Comparison of ENCODE assay signal across 7 mouse cellular contexts in genomic region chr1:52844782-52845665, GRCm38 (mm10). TPM values are rescaled to one million over a fixed set of nuclear protein-coding genes. Genes with fewer than 3 reads are reported as not detected.
DNase-seq lines count a peak whose midpoint lies in the region; ATAC-seq lines count a peak whose summit lies in the region.

Hibch (plus strand) TSS chr1:52844929.

- no peaks in the 10 kb centered on the region for H3K27me3 ChIP-seq in embryonic facial prominence, embryonic 11.5 days (ENCODE audit: control insufficient read depth, insufficient read depth, low read length)
- H3K27me3 ChIP-seq in limb, embryonic 10.5 days (ENCODE audit: low read depth, poor library complexity, severe bottlenecking) = no peaks in the 10 kb centered on the region
- no peaks in the 10 kb centered on the region for H3K27me3 ChIP-seq in midbrain, embryonic 13.5 days

- peak within 1 kb of the TSS; percentile 59 for H3K4me2 ChIP-seq in embryonic facial prominence, embryonic 11.5 days (ENCODE audit: low read depth, low read length)
- peak within 1 kb of the TSS; percentile 70 for H3K4me2 ChIP-seq in midbrain, embryonic 13.5 days (replicated peaks)

- H3K4me3 ChIP-seq in embryonic facial prominence, embryonic 11.5 days (ENCODE audit: low read depth, low read length) = peak within 1 kb of the TSS; percentile 37
- H3K4me3 ChIP-seq in limb, embryonic 10.5 days = peak within 1 kb of the TSS; percentile 65
- H3K4me3 ChIP-seq in midbrain, embryonic 13.5 days (replicated peaks) = peak within 1 kb of the TSS; percentile 59

- H3K9ac ChIP-seq in embryonic facial prominence, embryonic 11.5 days (replicated peaks; ENCODE audit: low read length) = peak within 1 kb of the TSS; percentile 71
- H3K9ac ChIP-seq in midbrain, embryonic 13.5 days (replicated peaks) = peak within 1 kb of the TSS; percentile 77

- H3K27ac ChIP-seq in embryonic facial prominence, embryonic 11.5 days (replicated peaks; ENCODE audit: low read depth, low read length) = no peak within 1 kb of the TSS
- H3K27ac ChIP-seq in limb, embryonic 10.5 days = peak within 1 kb of the TSS; percentile 87
- peak within 1 kb of the TSS; percentile 81 for H3K27ac ChIP-seq in midbrain, embryonic 13.5 days

- WGBS in embryonic facial prominence, embryonic 11.5 days = 3% methylated on average over 45 of the region's 45 CpGs
- 4% methylated on average over 45 of the region's 45 CpGs for WGBS in limb, embryonic 10.5 days
- WGBS in midbrain, embryonic 13.5 days = 4% methylated on average over 45 of the region's 45 CpGs

- no peaks in the 10 kb centered on the region for H3K9me3 ChIP-seq in embryonic facial prominence, embryonic 11.5 days (replicated peaks; ENCODE audit: control insufficient read depth, low read length)
- H3K9me3 ChIP-seq in limb, embryonic 10.5 days (replicated peaks) = no peaks in the 10 kb centered on the region
- no peaks in the 10 kb centered on the region for H3K9me3 ChIP-seq in midbrain, embryonic 13.5 days

- peak; percentile 100 for ATAC-seq in embryonic facial prominence, embryonic 11.5 days (replicated peaks; ENCODE audit: insufficient number of reproducible peaks, low FRiP score, low TSS enrichment, low read depth)
- peak; percentile 93 for ATAC-seq in granulocyte monocyte progenitor cell, adult 5-6 weeks (replicated peaks; ENCODE audit: poor library complexity, severe bottlenecking)
- ATAC-seq in midbrain, embryonic 13.5 days = peak; percentile 100

- no peaks in the 10 kb centered on the region for H3K36me3 ChIP-seq in embryonic facial prominence, embryonic 11.5 days (replicated peaks; ENCODE audit: control insufficient read depth, insufficient read depth, low read depth, low read length)
- no peaks in the 10 kb centered on the region for H3K36me3 ChIP-seq in limb, embryonic 10.5 days
- no peaks in the 10 kb centered on the region for H3K36me3 ChIP-seq in midbrain, embryonic 13.5 days

- DNase-seq in adrenal gland, postnatal 14 days = peak; percentile 99
- peak; percentile 99 for DNase-seq in embryonic facial prominence, embryonic 11.5 days (ENCODE audit: low spot score)
- peak; percentile 100 for DNase-seq in kidney, adult 11 months
- DNase-seq in limb, embryonic 10.5 days (ENCODE audit: low spot score) = peak; percentile 98
- peak; percentile 97 for DNase-seq in spleen, adult 12 weeks (ENCODE audit: low spot score)

- H3K4me1 ChIP-seq in embryonic facial prominence, embryonic 11.5 days (ENCODE audit: control insufficient read depth, insufficient read depth, low read length) = no peaks in the 10 kb centered on the region
- peaks cover 13% of the 10 kb centered on the region for H3K4me1 ChIP-seq in limb, embryonic 10.5 days
- peaks cover 9% of the 10 kb centered on the region for H3K4me1 ChIP-seq in midbrain, embryonic 13.5 days (replicated peaks)

RNA-seq across cellular contexts. Expression of gene Hibch, which starts in this region (rescaled TPM):
- 109 and 120 TPM in 2 replicates for total RNA-seq in adrenal gland, postnatal 14 days (2021)
- polyA plus RNA-seq in embryonic facial prominence, embryonic 11.5 days (2014; fragmentation: Nextera tagmentation; extraction: Ambion mirVana) = 26.2 and 31.0 TPM in 2 replicates
- total RNA-seq in granulocyte monocyte progenitor cell, adult 5-6 weeks (2014; fragmentation: Nextera tagmentation) = 32.2 and 47.1 TPM in 2 replicates
- total RNA-seq in granulocyte monocyte progenitor cell, adult 5-6 weeks (2017) = 95.6 and 101 TPM in 2 replicates
- 20.8 and 25.8 TPM in 2 replicates for polyA plus RNA-seq in limb, embryonic 10.5 days (2016; fragmentation: Nextera tagmentation; extraction: Ambion mirVana)
- polyA plus RNA-seq in midbrain, embryonic 13.5 days (2015; fragmentation: Nextera tagmentation; extraction: Ambion mirVana) = 33.8 and 37.6 TPM in 2 replicates
